Mouse (Mus musculus) layer of hippocampus, adult 11-12 months (tissue): Measurements from ENCODE around the gene Kirrel2.
A peak's percentile ranks its signal among the peaks of the same experiment; 100 is the strongest.

Experiments used
- DNase-seq: peaks from one replicate; pipeline ENCODE4 v3.0.0; 2022; ENCODE audit warnings: low spot score

Gene Kirrel2

GRCm38 (mm10) chr7:30412735-30413147 lies 44.7 kb downstream of the Kirrel2 start:
- peak; percentile 42 for DNase-seq

- DNase-seq: no peak
Measured at GRCm38 (mm10) chr7:30411023-30411422, 46.5 kb downstream of the Kirrel2 start.

- no peak for DNase-seq
Measured at GRCm38 (mm10) chr7:30409789-30410188, 47.7 kb downstream of the Kirrel2 start.

- DNase-seq: no peak
Measured at GRCm38 (mm10) chr7:30408639-30409038, 48.9 kb downstream of the Kirrel2 start.

- no peak for DNase-seq
Measured at GRCm38 (mm10) chr7:30402343-30402742, 55.1 kb downstream of the Kirrel2 start.

DNA sequence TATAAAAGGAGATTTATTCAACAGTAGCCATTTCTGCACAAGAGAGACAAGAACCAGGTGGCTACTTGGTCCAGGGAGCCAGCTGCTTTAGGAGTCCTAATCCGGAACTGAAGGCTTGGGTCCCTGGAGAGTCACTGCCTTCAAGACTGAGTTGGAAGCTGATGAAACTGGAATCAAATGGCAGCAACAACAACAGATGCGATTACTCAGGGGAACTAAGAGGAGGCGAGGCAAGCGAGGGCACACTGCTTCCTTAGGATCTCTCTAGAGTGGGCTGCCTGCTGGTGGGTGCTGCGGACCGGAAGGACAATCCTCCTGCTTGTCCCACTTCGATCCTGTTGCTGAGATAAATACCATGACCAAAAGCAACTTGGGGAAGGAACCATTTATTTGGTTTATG lies 57.8 kb downstream of the Kirrel2 start:
- DNase-seq: no peak
